Mouse (Mus musculus) kidney, adult 9 months (tissue): ENCODE data around the gene Afap1.

Experiments used
- DNase-seq: peaks from one replicate; pipeline ENCODE4 v3.0.0; 2022

Afap1 gene

DNA sequence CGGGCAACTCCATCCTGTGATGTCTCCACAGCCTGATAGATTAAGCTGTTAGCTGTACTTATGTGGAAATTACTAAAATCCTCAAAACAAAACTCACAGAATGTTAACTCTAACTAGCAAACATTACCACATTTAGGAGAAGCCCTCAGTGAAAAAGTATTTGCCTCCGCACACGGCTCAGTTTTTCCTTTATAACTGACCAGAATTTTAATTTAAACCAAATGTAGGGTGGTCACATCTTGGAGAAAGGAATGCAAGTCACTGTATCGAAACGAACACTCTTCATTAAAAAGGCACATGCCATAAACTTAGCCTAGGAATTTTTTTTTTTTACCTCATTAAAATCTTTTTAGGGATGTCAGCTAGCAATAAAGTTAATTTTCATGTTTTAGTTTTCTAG, 87.4 kb downstream of the Afap1 start:
- DNase-seq: no peak

DNA sequence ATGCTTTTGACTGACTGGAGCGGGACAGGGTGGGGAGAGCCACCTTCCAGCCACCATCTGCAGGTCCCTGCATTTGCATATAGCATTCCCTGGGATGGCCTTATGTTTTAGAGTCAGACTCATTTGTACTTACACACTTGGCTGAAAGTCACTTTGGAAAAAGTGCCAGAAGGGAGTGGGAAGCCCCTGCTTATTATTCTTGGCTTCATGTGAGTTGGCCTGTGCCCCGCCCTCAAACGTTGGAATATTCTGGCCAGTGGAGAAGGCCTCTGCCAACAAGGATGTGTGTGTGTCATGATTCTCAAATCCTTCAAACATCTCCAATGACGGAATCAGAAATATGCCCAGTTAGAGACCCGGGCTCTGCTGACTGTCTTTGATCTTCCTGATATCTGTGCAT, 88.2 kb downstream of the Afap1 start:
- no peak for DNase-seq

DNA sequence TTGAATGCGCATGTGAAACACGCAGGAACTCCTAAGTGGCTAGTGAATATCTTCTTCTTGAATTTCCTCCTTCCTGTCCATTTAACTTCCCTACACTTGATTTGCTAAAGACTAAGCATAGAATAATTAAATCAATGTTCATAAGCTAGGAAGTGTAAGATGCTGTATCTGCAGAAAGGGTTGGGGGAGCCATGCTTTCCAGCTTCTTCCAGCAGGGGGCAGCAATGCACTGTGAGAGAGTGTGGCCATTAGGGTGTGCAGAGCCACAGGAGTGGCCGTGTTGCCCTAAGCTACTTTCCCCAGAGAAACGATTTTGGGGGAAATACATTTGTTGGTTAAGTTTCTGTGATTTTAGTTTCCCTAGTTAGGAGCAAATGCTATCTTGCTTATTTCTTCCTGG, 88.9 kb downstream of the Afap1 start:
- peak; percentile 68 for DNase-seq

DNA sequence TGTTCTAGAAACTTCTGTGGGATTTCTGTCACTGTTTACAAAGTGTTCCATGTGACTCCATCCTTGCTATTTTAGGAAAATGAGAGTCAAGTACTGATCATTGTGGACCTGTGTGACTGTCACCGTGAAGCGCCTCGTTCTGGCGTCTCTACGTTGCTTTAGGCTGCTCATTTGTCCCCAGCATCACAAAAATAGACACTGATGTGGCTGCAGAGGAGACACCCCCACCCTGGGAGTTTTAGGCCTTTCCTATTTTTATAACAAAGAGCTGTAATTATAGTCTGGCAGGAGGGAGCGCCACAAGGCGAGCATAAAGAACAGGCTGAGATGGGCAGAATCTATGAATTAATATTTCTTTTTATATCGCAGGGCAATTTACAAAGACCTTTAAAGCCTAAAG, 92.5 kb downstream of the Afap1 start:
- DNase-seq: no peak

DNA sequence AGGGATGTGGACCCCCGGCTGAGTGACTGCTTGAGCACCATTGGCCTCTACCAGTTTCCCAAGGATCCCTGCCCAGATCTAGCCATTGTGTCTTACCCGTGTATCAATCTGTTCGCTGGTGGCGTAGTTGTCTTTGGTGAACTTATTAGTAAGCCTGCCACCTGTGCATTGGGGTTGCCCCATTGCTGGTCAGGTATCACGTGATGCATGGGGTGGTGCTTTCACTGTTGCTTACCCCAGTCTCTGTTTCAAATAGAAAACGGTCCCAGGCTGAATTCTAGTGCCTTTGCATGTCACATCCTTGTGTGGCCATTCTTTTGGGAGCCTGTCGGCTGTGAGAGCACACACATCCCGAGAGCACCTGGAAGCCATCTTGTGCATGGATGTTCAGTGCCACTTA, 95.0 kb downstream of the Afap1 start:
- DNase-seq: no peak

DNA sequence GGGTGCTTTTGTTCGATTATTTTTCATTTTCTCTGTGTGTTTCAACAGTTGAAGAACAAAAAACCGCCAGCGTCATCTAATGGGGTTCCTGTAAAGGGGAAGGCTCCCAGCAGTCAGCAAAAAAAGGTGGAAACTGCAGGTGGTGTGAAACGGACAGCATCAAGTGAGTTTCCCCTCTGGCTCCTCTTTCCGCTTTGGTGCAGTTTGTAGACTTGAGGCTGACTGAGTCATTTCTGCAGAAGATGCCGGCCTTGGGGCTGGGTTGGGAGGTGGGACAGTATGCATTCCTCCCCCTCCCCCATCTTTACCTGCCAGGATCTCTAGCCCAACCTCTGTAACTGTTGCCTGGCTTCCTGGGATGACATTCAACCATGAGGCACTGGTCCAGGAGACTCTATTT, 96.4 kb downstream of the Afap1 start:
- DNase-seq: no peak

DNA sequence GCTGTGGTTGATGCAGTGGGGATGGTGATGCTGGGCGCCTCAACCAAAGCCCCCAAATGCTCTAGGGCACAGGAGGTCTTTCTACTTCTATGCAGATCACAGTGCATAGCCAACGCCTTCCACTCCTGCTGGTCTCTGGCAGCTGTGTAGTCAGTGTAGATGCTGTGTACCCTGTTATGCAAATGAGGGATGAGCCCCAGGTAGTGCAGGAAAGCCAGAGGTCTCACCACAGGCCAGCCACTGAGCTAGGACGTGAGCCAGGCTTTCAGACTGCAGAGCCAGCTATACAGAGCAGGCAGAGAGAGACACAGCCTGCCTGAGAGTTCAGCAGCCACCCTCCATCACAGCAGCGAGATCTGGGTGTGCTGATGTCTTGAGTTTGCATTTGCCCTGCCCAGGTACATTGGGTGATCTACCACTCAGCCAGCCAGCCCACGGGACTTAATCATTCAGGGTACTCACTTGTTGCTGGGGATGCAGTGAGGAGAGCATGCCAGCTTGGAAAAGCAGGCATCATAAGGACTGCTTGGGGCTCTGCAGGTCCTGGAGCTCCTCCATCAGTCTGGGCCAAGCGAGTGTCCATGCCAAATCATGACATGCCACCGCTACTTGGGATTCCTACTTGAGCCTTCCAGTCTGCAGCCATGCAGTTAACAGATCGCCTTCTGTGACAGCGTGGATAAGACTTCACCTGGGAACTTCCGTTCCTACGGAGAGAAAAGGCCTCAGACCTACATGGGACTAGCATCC, 97.0 kb downstream of the Afap1 start:
- DNase-seq: no peak

DNA sequence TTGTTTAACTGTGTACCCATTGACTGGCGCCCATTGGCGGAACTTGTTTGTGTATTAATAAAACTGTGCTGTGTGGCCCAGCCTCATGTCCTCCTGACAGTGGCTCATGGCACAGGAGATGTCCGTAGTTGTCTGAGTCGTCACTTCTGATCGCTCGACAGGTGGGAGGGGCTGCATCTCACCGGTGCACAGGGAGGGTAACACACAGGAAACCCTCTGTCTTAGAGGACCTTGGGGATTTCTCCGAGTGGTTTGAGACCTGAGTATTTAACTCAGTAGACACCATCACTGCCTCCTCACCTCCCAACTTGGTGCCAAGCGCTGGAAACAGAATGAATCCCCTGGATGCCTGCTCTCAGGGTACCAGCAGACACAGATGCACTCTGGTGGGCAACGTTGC, 110.7 kb downstream of the Afap1 start:
- DNase-seq: no peak

DNA sequence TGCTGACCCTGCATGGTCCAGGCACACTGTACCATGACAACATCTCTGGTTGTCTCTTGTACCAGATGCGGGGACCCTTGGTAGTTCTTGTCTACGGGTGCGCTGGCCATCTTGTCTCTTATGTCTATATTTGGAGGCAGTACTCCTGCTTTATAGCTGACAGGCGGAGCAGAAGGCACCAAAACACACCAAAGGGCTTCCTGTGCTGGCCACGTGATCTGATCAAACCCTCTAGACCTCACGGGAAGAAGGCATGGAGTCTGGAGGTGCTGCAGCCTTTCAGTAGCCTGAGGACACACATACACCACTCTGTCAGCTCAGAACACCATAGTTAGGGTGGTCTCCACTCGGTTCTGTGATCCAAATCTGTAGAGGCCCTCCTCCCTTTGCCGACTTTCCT, 113.0 kb downstream of the Afap1 start:
- DNase-seq: no peak

DNA sequence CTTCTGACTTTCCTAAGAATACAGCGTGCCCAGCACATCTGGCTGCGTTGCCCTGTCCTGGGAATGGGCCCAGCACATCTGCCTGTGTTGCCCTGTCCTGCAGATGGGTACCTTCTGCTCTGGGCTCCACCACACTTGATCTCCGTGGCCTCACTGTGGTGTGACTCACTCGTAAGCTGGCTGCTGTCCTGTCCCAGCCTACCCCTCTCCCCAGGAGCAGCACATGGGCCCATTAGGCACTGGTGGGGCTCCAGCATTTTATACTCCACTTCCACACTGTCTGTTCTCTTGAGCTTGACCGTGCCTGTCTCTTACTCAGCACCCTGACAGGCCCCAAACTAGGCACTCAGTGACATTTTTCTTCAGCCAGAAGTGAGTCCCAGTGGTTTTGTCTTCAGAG, 113.5 kb downstream of the Afap1 start:
- DNase-seq: no peak

DNA sequence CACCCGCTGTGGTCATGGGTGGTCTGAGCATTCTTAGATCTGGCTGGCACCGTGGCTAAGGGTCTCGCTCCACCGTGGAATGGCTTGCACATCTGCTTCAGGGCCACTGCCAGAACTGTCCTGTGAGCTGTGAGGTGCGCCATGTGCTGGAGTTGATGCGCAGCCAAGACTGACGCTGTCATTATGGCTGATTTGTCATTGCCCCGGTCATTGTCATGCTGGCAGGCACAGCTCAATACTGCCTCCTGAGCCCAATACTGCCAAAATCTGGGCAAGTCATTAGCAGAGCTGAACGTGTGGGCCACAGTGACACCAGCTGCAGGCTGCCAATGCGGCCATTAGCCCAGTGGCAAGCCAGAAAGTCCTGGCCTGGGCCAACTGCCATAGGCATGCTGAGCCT, 114.5 kb downstream of the Afap1 start:
- no peak for DNase-seq

DNA sequence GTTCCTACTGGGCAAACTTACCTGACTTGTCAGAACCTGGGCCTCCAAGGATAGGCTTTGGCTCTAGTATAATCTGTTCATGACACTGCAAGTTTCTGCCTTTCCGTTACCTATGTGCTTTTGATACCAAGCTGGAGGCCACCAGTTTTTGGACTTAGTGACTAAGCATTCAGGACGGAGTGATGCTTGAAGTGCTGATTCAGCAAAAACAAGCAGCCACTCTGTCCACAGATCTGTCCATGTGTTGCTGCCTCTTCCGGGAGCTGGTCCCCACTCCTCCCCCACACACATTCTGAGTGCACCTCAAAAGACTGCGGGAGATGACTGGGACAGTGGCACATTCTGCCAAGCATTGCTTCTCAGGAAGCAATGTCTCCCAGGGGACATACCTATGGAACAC, 116.3 kb downstream of the Afap1 start:
- no peak for DNase-seq

DNA sequence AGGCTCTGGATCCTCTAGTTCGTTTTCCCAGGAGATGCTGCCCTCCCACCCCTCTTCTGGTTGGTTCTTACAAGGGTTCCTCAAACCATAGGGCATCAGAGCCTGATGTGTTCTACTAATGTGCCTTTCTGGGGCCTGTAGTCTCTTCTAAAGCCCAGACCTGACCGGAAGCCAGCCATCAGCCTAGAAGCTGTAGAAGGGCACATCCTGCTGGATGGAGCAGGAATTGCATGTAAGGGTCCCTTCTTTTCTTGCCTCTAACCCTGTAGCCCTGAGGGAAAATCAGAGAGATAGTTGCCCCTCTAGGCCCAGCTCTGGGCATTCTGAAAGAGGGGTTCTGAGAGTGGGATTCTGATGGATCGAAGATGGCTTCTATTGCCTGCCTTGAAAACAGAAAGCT, 125.2 kb downstream of the Afap1 start:
- DNase-seq: no peak

DNA sequence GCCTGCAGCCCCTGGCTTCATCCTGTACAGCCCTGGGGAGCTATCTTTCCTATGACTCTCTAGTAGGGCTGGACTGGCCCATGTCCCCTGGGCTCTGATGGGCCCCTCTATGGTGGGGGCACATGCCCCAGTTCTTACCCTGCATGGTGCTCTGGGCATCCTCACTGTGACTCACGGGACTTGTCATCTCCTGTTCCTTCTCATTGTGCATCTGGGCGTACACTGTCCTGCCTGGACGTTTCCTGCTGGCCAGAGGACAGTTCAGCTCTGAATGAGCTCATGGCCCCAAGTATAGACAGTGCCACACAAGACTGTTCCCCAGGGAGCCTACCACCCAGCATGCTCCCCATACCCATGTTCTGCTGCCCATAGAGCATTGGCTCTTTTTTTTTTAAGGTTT, 128.0 kb downstream of the Afap1 start:
- no peak for DNase-seq

DNA sequence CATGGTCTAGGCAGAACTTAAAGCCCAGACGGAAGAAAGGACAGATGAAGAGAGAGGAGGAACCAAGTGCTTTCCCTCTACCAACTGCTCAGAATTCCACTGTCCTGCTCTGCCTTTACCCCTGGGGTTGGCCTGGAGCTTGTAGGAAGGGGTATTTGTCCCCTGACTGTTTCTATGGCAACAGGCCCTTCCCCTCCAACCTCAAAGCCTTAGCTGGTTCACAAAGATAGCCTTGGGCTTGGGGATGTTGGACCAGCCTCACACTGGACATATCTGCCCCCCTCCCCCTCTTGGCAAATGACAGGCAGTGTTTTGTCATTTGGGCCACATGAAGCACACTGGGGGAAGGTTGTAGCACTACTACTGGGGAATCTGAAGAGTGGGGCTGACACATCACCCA, 129.2 kb downstream of the Afap1 start:
- DNase-seq: no peak

DNA sequence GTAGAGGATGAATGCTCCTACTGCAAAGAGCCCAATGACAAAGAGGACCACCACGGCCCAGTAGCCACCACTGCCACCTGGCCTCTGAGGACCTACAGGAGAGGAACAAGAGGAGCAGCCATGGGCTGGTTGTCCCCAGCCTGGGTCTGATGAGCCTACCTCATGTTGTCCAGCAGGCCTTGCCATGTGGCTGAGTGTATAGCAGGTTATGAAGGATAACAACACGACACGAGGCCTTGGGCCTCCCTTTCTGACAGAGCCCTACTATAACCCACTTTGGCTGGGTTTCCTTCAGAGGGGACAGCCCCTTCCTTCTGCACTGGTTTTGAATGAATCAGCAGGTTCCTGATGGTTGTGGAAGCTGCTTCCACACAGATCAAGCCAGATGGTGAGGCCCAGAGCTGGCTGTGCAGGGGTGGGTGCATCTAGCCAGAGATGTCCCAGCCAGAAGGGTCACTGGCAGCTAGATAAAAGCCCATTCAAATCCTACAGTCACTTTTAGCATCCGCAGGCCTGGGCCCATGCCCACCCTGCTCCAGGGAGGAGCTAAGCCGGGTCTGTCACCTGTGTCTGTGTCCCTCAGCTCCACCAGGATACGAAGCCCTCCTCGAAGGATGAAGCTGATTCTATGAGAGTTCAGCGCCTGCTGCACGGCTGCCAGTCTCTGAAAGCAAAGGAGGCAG, 131.0 kb downstream of the Afap1 start:
- DNase-seq: no peak

DNA sequence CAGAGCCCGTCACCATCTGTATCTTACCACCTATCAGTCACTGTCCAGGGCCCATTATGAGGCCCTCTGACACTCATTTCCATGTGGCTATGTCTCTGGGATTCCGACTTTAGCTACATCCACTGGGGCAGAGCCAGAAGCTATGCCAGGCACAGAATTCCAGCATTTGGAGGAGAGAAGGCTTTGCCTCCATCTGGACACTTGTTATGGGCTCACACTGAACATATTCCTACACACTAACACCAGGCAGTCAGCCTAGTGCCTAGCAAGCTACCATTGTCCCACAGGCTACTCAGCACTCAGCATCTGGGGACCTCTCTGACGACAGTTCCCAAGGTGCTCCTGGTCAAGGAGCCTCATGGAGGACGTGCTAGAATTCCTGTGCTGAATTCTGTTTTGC, 132.0 kb downstream of the Afap1 start:
- DNase-seq: no peak

DNA sequence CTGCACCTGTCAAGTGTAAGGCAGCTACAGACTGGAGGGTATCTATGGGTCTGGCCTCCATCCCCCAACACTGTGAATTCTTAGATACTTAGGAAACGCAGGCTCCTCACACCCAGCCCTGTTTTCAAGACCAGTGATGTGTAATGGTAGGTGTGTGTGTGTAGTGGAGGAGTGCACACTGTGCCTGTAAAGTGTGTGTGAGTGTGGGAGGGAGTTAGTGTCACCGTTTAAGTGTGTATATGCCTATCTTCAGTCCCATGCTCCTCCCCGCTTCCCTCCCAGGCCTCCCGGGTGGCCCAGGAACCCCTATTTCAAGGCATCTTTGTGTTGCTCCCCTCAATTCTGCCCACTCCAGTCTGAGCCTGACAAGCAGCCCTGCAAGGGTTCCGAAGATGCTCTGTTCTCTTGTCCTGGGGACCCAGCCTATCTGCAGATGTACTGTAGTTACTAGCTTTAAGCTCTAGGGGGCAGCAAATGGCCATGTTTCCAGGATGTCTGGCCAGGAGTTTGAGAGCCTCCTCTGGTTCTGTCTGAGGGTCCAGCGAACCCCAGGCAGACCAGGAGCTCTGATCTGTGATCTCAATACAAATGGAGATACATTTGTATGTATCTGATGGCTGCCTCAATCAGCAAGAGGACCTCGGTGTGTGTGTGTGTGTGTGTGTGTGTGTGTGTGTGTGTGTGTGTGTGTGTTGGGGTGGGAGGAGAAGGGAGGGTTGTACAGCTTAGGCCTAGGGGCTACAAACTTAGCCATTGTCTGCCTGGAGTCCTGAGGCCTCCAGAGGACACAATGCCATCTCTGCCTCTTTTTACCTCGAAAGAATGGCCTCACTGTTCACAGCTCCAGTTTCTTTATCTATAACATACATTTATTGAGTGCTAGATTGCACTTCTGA, 140.7 kb downstream of the Afap1 start:
- peak; percentile 50 for DNase-seq

DNA sequence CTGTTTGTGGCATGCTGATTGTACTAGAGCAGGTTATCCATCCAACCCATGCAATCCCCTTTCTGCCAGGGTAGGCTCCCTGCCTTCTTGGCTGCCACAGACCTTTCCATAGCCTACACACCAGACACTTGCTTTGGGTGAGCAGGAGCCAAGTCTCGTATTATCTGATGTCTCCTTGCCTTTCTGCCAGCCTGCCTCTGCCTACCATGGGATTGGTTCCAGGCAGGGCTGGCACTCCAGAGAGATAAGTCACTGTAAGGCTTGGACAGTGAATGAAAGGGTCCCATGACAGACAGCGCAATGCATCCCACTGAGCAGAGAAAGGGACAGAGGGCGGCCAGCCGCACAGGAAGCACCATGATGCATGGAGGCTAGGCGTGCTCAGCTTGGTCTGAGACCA, 146.5 kb downstream of the Afap1 start:
- no peak for DNase-seq

DNA sequence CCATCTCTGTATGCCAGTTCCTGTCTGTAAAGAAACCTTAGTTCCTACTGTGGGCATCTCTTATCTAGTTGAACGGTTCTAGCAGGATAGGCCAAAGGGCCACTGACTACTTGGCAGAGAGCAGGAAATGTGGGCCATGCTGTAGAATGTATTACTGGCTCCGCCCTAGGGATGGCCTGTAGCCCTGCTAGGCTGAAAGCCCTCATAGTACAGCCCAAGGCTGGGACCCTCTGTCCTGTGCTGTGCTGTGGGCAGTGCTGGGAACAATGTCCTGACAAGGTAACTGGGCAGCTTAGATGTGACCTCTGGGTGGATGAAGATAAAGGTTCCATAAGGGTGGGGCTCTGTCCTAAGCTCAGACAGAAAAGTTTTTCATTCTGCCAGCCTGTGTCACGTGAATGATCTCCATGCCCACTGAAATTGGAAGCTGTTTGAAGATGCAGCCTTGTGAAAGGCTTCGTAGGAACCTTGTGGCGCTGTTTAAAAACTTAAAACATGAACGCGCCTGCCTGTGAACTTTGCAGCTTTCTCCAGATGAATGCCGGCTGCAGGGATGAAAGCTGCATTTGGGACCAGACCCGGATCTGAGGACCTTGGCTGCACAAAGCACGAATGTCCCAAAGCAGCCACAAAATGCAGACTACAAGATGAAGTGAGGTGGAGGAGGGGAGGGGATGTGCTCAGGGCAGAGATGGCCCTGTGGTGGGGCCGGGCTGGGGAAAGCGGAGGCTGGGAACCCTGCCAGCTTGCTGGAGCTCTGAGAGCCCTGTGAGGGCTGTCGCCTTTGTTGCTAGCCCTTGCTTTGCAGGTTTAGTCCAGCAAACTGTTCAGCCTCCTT, 147.5 kb downstream of the Afap1 start:
- DNase-seq: no peak

DNA sequence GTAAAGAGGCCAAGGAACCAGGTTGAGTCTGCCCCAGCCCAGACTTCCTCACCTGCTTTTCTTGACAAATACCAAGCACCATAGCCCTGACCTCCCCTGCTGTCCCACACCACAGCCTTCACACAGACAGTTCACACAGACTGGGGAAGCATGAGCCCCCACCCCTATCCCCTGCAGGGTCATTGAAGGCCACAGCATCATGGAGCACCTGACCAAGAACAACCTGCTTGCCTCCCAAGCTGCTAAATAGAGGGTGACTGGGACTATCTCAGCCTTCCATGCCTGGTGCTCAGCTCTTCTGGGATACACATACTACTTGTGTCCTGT, 148.1 kb downstream of the Afap1 start:
- DNase-seq: no peak

DNA sequence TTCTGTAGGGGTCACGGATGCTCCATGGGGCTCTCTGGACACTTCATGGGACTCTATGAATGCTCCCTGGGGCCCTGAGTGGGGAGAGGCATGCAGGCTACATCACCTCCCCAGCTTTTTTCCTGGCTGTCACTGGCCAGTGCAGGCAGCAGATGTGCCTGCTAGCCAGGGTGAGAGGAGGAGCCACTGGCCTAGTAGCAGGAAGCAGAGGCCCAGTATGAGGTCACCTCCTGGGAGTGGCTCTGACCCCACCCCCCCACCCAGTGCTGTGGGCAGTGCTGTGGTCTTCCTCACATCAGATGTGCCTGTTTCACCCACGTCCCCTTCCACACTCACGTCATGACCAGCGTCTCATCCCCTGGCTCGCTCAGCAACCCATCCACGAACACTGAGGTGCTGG, 148.6 kb downstream of the Afap1 start:
- no peak for DNase-seq

DNA sequence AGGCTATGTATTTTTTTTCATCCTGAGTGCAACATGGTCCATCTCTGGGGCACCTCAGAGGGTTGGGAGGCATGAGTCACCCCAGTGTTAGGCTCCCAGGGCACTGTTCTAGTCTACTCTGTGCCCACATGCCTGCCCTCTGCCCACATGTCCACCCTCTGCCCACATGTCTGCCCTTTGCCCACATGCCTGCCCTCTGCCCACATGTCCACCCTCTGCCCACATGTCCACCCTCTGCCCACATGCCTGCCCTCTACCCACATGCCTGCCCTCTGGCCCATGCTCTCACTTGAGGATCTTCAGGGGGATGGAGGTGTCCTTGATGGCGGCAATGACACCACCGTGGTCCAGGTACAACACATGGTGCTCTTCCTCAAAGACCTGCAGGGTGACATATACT, 150.0 kb downstream of the Afap1 start:
- DNase-seq: no peak
